In the genomic region with DNA sequence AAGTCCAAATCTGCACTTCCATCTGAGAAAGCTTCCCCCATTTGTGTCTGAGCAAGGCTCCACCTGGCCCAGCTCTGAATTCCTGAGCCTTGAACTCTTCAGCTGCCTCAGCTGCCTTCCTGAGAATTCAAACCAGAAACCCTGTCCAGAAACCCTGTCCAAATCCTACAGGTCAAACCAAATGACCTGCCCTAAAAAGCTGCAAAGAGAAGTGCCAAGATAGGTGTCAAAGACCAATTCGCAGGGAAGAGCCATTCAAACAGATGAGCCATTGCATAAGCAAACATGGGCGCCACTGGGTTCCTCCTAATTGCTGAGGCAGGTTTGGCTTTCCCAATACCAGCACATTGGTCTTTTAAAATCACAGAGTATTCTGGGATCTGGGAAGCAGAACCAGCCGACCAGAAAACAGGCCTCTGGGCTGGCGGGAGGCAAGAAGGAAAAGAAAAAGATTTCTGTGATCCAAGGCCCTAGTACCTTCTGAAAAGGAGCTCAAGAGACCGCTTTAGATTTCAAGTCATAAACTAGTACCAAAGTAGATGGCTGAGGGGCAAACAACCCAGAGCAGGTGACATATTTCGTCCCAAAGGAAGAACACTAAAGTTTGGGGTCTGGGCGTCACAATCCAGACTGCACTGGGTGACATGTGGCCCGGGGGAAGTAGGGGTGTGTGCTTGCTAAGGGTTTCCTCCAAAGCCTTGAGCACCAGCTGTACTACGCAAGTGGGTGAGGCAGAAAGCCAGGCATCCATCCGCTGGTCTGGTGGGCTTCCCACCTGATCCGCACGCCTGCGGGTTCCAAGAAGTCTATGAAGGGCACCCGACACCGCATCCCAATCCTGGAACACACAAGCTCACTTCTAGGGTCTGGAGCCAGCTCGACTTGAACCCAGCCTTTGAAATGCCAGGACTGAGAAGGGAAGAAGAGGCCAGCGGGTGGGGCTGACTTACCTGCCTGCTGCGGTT, we compare ENCODE assay signal across 10 mouse cellular contexts. TPM values are rescaled to one million over a fixed set of nuclear protein-coding genes. Genes with fewer than 3 reads are reported as not detected.
DNase-seq lines count a peak whose midpoint lies in the region; ATAC-seq and TF ChIP-seq lines count a peak whose summit lies in the region.
"Had no signal": no experiment of that assay in that cellular context is flagged by ENCODE, and none has a peak within 500 bp of the region (broad histone marks: within the 10 kb centered on the region; RNA-seq: fewer than 3 reads in every experiment).

No protein-coding gene starts in this region.

- H3K27ac ChIP-seq in thymus, adult 2 months (ENCODE audit: control insufficient read depth, insufficient read depth, low read length): no peak overlapping the region
- no peak overlapping the region for H3K27ac ChIP-seq in midbrain, embryonic 11.5 days (ENCODE audit: low read depth, low read length)
- H3K27ac ChIP-seq: liver, embryonic 15.5 days had no signal

- no peaks in the 10 kb centered on the region for H3K9me3 ChIP-seq in midbrain, embryonic 11.5 days (ENCODE audit: control insufficient read depth, low read length)
- H3K9me3 ChIP-seq: liver, embryonic 15.5 days had no signal

- peaks cover 34% of the 10 kb centered on the region for H3K27me3 ChIP-seq in thymus, adult 2 months (ENCODE audit: control insufficient read depth, insufficient read depth, low read length)
- peaks cover 50% of the 10 kb centered on the region for H3K27me3 ChIP-seq in midbrain, embryonic 11.5 days (ENCODE audit: control insufficient read depth, insufficient read depth, low read length)

- WGBS in thymus, adult 2 months: 63% methylated on average over 18 of the region's 18 CpGs
- WGBS in midbrain, embryonic 11.5 days: 12% methylated on average over 18 of the region's 18 CpGs

- peak; percentile 40 for DNase-seq in embryo, embryonic 10.5 days (ENCODE audit: low spot score)
- DNase-seq in embryo, embryonic 10 days (ENCODE audit: low spot score): no peak
- DNase-seq in thymus, postnatal 4 days: peak; percentile 15
- DNase-seq in thymus, adult 2 months: no peak
- peak; percentile 92 for DNase-seq in midbrain, embryonic 11.5 days (ENCODE audit: low spot score, missing footprints)
- no peak for DNase-seq in right cerebral cortex, postnatal 25 days
- DNase-seq in T-cell, adult 2 months (ENCODE audit: low spot score): no peak
- no peak for DNase-seq in ovary, adult 18-20 months (ENCODE audit: low spot score)
- DNase-seq: kidney, adult 18-20 months had no signal

- peaks cover 9% of the 10 kb centered on the region for H3K4me1 ChIP-seq in thymus, adult 2 months (replicated peaks; ENCODE audit: control insufficient read depth, insufficient read depth, low read length)
- H3K4me1 ChIP-seq in midbrain, embryonic 11.5 days (ENCODE audit: control insufficient read depth, insufficient read depth, low read length): peaks cover 19% of the 10 kb centered on the region

- TF ChIP-seq CTCF in thymus, adult 2 months (IDR thresholded peaks at IDR 0.05; ENCODE audit: borderline replicate concordance, control insufficient read depth, extremely low read depth, insufficient read depth, low read length, poor library complexity): no peak

- no peak overlapping the region for H3K9ac ChIP-seq in midbrain, embryonic 11.5 days (ENCODE audit: low read length)
- H3K9ac ChIP-seq: liver, embryonic 15.5 days had no signal

- TF ChIP-seq POLR2A in thymus, adult 2 months (IDR thresholded peaks at IDR 0.05; ENCODE audit: control insufficient read depth, extremely low read depth, insufficient read depth, low read length, poor library complexity): no peak

- H3K4me3 ChIP-seq in thymus, adult 2 months (ENCODE audit: control insufficient read depth, insufficient read depth, low read length): no peak overlapping the region
- H3K4me3 ChIP-seq in midbrain, embryonic 11.5 days (ENCODE audit: low read depth, low read length): no peak overlapping the region
- H3K4me3 ChIP-seq: liver, embryonic 15.5 days had no signal

- no peak overlapping the region for H3K4me2 ChIP-seq in midbrain, embryonic 11.5 days
- H3K4me2 ChIP-seq: liver, embryonic 15.5 days had no signal

- H3K36me3 ChIP-seq in thymus, adult 2 months (ENCODE audit: control insufficient read depth, insufficient read depth, low read length): no peaks in the 10 kb centered on the region
- no peaks in the 10 kb centered on the region for H3K36me3 ChIP-seq in midbrain, embryonic 11.5 days (ENCODE audit: control insufficient read depth, insufficient read depth, low read length)
- H3K36me3 ChIP-seq: liver, embryonic 15.5 days had no signal

- ATAC-seq in midbrain, embryonic 11.5 days (ENCODE audit: low FRiP score): no peak

RNA-seq across cellular contexts. Expression of gene Sox6, which starts 1.7 kb away (rescaled TPM):
- polyA plus RNA-seq in thymus, adult 2 months (2012; rRNA removed): 1.1 and 2.1 TPM in 2 replicates
- polyA plus RNA-seq in midbrain, embryonic 11.5 days (2014; fragmentation: Nextera tagmentation; extraction: Ambion mirVana): 40.1 and 42.7 TPM in 2 replicates

RNA-seq across cellular contexts. Expression of gene 1110004F10Rik, which starts 2.3 kb away (rescaled TPM):
- polyA plus RNA-seq in thymus, adult 2 months (2012; rRNA removed): 58.5 and 61.4 TPM in 2 replicates
- 395 and 418 TPM in 2 replicates for polyA plus RNA-seq in midbrain, embryonic 11.5 days (2014; fragmentation: Nextera tagmentation; extraction: Ambion mirVana)

RNA-seq across cellular contexts. Expression of gene Gm4353, which starts 47.6 kb away (rescaled TPM):
- 1.1 and 1.5 TPM in 2 replicates for polyA plus RNA-seq in thymus, adult 2 months (2012; rRNA removed)
- 0.36 and 0.66 TPM in 2 replicates for polyA plus RNA-seq in midbrain, embryonic 11.5 days (2014; fragmentation: Nextera tagmentation; extraction: Ambion mirVana)

Comparison
In these comparisons a context has a peak if more than half of its experiments do, and no peak if none do; other contexts are left out.
1. DNase-seq: peak in embryo, embryonic 10.5 days (single experiment), thymus, postnatal 4 days (single experiment) and midbrain, embryonic 11.5 days (single experiment); none in embryo, embryonic 10 days (single experiment), thymus, adult 2 months (single experiment), right cerebral cortex, postnatal 25 days (single experiment), T-cell, adult 2 months (single experiment) and ovary, adult 18-20 months (single experiment).
2. RNA of gene Sox6, which starts 1.7 kb away (polyA plus RNA-seq): 40.1 to 42.7 TPM in midbrain, embryonic 11.5 days; 1.1 to 2.1 TPM in thymus, adult 2 months; every median in the first group is over 10 times any median in the second.